Mouse (Mus musculus): ENCODE measurements around the gene Bcas3. TPM values are rescaled to one million over a fixed set of nuclear protein-coding genes. Genes with fewer than 3 reads are reported as not detected.

Bcas3 gene
- total RNA-seq, 2 experiments from 2014 or later, result 58.3 to 59.5 TPM

DNA sequence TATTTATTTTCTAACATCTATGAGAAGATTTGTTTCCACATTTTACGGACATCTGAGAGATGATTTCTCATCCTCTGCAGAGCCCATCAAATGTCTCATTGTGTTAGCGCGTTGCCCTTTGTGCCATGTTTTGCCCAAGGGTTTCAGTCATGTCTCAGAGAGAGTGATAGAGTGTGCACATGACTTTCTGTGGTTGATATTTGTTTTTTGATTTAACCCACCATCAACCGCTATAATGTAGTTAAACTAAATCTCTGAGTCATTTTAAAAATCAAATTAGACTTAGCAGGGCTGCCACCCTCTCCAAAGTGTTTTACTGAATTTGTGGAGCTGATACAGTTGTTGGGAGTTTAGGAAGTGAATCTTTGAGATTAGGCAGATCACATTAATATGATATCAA is 288.5 kb downstream of the Bcas3 start:
- DNase-seq (ENCODE audit: low spot score in 2 of 2), result no peak
- intact Hi-C loops (cut with DNase I), result no loop called here

DNA sequence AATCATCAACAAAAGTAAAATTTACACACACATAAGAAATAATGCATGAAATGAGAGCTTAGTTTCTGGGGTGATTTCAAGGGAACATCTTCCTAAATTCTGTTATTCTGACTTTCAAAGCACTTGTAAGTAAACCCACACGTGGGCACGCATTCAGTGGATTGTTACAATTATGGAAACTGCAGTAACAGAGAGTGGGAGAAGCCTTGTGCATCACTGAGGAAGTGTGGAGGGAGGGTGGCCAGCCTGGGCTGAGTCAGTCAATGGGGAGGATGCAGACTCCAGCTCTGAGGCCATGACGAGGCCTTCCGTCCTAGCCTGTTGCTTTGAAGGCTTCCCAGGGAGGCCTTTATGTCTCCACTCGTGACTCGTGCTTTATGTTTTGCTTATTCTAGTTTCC is 289.6 kb downstream of the Bcas3 start:
- peak; percentile 49 to 66 for DNase-seq (ENCODE audit: low spot score in 2 of 2)
- intact Hi-C loops (cut with DNase I), result no loop called here

DNA sequence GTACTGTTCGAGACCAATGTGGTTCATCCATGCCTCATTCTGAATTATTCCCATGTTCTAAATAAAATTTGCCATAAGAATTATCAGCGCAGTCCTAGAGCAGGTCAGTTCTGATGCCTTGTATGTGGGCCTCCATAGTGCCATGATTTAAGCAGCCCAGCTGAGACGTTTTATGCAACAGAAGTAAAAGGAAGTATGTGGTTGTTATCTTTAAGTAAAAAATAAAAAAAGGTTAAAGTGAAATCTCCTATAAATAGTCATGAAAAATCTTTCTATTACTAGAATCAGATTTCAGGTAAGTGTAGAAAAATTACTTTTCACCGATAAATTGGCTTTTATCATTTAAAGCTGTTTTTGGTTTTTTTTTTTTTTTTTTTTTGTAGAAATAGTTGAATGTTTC is 290.1 kb downstream of the Bcas3 start:
- no peak for DNase-seq (ENCODE audit: low spot score in 2 of 2)
- intact Hi-C loops (cut with DNase I), result no loop called here

DNA sequence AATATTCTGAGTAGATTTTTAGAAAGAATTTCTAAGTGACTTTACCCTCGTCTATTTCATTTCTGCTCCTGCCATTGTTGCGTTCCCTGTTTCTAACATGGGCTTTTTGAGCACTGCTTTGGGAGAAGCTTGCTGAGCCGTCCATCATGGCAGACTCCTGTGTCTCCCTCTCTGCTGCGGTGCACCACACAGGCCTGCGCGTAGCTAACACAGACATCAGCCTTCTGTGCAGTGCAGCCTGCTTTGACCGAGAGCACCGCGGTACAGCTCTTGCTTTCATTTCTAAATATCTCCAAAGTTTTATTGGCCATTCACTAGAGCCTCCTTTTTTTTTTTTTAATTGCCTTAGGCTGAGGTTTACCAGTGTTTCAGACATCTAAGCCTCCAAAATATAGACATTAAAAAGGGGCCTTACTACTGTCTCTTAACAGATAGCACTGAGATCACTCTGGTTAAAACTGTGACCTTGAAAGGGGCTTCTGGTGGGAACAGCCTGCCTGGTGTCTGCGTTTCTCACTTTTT is 290.6 kb downstream of the Bcas3 start:
- intact Hi-C loops (cut with DNase I), result no loop called here
- no peak for DNase-seq (ENCODE audit: low spot score in 2 of 2)

DNA sequence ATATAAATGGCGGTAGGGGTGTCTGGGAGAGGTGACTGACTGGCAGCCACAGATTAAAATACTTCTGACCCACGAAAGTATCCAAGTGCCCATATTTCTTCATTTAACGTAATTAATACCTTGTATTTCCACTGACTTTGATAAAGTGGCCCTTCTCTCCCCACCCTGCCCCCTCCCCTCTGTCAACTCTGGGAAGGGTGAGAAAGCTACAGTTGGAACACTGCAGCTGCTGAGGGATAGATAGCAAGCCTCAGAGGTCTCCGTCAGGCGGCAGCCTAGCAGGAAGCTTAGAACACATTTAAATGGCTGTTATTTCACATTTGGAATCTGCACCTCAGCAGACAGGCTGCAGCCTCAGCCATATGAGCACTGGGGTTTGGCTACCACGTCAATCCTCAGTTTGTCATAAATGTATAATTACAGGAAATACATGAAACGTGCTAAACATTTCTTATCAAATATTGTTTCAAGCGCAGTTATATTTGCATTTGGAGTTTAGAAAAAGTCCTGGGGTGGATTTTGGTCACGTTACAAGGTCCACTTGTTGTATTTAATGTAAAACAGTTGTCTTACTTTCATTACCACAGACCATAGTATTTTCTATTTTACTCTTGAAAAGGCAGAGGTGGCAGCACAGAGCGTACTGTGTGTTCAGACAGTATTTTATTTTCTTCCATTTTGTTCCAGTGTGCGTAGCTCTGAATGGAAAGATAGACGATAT is 291.2 kb downstream of the Bcas3 start:
- intact Hi-C loops (cut with DNase I), result no loop called here
- no peak for DNase-seq (ENCODE audit: low spot score in 2 of 2)

DNA sequence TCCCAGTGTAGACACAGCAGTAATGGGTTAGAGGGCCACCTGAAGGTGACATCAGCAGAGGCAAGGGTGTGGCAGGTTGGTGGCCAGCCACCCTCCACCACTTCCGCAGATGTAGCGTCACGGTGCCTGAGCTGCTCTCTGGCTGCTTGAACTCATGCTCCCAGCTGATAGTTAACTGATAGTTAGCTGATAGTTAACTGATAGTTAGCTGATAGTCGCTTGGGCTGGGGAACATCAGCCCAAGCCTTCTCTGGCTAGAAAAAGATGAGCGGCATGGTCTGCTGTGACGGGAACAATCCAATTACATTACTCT is 291.7 kb downstream of the Bcas3 start:
- intact Hi-C loops (cut with DNase I), result no loop called here
- no peak for DNase-seq (ENCODE audit: low spot score in 2 of 2)

DNA sequence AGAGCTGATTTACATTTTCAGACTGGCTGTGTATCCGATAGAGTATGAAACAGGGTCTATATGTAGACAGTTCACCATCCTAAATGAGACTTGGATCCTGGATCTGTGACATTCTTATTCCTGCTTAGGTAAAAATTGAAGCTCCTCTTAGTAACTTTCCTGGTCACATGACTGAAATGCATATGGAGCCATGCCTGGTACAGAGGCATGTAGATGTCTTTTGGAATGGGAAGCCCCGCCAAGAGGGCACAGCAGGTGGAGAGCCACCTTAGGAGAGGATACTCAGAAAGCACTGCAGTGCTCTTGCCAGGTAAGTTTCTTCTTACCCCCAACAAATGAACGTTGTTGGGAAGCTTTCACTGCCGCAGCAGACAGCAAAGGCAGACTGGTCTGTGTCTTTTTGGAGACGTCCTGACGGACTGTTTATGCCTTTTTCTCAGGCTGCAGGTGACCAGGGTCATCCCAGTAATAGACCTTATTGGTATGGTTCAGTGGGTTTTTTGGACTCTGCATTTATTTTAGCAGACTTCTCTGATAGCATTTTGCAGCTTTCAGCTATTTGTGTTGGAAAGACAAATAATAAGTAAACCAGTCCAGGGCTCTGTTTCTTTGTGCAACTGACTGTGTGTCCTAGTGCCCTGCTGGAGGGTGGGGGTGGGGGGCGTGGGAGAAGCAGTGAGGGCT is 292.3 kb downstream of the Bcas3 start:
- DNase-seq (ENCODE audit: low spot score in 2 of 2), result no peak
- intact Hi-C loops (cut with DNase I), result no loop called here

DNA sequence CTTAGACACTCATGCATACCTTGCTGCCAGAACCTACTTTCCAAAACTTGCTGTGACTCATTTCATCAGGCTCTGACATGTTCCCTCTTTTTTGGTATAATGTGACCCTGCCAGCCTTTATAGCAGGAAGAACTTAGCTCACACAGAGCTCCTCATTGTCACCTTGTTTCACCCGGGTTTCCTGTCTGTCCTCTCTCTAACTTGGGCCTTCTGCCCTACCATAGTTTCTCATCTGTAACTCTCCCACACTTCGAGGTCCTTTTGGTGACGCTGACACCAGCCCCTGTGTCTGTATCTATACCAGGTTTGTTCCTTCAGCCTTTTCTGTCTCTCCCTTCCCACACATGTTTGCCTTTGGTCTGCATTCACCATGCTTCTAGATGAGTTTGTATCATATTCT is 295.9 kb downstream of the Bcas3 start:
- intact Hi-C loops (cut with DNase I), result no loop called here
- DNase-seq (ENCODE audit: low spot score in 2 of 2), result no peak

DNA sequence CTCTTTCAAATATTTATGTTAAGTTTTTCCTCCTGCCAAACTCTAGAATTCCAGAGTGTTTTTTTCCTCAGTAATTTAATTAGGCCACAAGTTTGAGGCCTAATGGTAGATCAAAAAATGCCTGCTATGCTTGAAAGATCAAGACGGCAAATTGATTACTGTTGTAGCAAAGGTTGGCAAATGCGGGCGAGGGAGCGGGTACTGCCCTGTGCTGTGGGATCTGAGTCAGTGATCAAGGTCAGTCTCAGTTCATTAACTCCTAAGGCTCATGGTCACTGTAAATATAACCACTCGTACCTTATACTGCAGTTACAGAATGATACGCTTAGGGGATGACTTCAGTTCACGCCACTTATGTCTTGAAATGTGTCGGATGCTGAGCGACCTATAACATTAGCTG is 296.4 kb downstream of the Bcas3 start:
- no peak for DNase-seq (ENCODE audit: low spot score in 2 of 2)
- intact Hi-C loops (cut with DNase I), result no loop called here

DNA sequence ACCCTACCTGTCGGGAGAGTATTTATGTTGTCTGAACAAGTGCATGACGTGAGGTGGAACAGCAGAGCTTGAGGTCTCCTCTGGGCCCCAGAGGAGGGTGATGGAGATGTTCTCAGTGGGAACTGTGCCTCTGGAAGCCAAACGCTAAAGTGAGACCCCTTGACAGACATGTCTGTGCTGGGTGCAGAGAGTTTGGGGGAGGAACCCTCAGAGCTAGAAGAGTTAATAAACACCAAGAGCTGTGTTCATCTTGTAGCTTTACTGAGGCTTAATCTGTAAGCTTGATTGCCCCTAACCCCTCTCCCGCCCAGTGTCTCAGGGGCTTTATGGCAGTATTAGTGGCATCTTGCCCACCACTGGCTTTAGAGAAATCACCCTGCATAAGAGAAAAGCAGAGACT is 304.5 kb downstream of the Bcas3 start:
- no peak for DNase-seq (ENCODE audit: low spot score in 2 of 2)
- intact Hi-C loops (cut with DNase I), result no loop called here

DNA sequence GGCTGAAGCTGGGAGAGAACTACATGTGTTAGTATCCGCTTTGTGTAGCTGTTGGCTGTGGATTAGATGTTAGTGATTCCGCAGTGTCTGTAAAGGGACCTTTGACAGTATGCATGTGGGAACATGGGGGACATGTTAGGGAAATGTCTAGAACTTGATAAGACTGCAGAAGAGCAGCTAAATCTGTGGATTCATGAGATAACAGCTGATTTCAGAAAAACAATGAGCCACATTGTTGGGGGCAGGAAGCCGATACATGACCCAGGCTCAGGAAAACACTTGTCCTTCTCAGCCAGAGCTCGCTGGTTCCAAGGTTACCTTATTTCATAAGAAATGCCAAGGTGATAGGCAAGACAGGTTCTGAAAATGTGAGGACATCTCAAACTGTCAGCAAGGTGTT is 307.3 kb downstream of the Bcas3 start:
- no peak for DNase-seq (ENCODE audit: low spot score in 2 of 2)
- intact Hi-C loops (cut with DNase I), result no loop called here

DNA sequence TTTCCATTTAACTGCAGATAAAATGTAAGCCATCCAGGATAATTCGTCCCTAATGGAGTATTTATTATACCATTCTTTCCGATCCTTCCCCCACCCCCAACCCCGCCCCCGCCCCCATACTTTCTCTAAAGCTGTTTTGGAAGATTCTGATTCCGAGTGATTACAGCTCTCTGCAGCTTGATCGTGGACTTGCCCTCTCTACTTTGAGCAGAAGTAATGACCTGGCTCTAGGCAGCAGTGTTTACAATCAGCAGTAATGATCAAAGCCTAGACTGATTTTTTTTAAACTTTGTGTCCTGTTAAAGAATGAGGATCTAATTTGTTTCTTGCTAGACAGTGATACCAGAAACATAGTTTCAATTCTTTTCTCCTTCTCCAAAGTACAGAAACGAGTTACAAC is 314.2 kb downstream of the Bcas3 start:
- DNase-seq (ENCODE audit: low spot score in 2 of 2), result no peak
- intact Hi-C loops (cut with DNase I), result no loop called here

DNA sequence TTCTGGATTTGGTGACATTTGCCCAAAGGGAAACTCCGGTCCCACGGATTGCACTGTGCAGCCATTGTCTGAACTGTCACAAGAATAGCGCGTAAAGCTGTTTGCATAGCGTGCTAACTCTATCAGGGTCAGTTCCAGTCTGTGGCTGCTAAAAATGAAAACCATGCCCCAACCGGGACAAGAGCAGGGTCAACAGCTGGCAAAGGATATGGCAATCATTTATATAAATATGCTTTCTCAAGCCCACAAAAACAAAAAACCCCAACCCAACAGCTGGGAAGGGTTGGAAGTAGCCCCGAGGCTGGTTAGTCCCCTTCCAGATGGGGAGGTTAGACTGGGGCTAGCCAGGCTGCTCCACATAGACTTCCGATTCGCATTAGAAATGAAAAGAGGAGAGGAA is 314.8 kb downstream of the Bcas3 start:
- no peak for DNase-seq (ENCODE audit: low spot score in 2 of 2)
- intact Hi-C loops (cut with DNase I), result no loop called here

DNA sequence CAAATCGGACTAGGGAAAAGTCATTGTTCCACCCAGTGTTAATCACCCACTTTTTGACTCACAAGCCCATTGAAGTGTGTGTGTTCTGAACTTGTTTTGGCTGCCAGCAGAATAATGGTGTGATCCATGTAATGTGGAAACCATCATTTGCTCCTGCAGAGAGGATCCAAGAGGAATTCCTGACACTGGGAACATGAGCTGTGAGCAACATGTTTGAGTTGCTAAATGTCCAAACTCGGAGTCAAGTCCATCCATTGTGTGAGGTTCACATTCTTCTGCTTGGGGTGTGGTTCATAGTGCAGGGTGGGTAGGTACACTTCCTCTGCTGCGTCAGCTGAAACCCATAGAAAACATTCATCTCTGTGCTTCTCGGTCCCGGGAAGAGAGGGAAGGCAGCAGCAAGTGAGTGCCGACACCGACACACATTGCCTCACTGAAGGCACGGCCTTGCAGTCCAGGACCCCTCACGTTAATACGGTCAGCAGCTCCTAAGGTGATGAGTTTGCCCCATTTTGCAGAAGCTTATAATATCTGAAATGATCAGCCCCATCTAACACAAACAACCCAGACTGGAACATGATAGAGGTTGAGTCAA is 320.0 kb downstream of the Bcas3 start:
- no peak for DNase-seq (ENCODE audit: low spot score in 2 of 2)
- intact Hi-C loops (cut with DNase I), result no loop called here

DNA sequence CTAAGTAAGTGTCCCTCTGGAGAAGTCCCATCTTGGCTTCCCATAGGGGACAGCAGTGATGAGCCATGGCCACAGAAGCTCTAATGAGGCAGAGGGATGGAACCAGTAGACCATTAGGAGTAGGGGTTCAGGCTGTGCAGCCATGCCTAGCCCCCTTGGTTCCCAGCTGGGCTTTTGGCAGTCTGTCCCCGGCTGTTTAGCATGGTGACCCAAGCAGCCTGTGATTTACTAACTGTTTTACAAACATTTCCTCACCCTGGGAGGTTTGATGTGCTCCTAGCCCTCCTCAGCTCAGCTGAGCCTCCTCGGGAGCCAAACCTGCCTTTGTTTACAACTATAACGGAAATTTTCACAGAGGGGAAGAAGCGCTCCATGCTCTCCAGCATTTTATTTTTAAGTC is 322.3 kb downstream of the Bcas3 start:
- DNase-seq (ENCODE audit: low spot score in 2 of 2), result no peak
- intact Hi-C loops (cut with DNase I), result no loop called here

DNA sequence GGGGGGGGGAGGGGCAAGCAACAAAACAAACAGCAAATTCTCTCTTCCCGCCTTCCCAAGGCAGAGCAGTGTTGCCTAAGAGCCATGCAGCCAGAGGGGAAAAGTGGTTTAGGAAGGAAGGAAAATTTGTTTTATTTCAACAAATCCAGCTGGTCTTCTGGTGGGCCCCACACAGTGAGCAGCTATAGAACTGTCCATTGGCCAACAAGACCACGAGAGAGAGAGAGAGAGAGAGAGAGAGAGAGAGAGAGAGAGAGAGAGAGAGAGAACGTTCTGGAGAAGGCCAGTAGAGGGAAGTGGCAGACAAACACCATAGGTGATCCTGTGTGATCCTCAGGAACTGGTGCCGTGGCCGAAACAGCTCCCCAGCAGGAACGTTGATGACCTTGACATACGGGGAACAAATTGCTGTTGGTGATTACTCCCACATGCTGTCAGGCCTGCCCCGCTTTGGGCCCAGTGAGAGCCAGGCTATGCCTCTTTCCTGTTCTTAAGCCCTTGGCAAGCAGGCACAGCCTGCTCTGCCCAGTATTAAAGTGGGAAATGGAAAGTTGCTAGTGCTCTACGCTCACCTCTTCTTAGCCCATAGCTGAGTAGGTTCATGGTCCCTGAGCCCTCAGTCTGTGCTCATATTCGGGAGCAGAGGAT is 323.5 kb downstream of the Bcas3 start:
- DNase-seq (ENCODE audit: low spot score in 2 of 2), result no peak
- intact Hi-C loops (cut with DNase I), result no loop called here

DNA sequence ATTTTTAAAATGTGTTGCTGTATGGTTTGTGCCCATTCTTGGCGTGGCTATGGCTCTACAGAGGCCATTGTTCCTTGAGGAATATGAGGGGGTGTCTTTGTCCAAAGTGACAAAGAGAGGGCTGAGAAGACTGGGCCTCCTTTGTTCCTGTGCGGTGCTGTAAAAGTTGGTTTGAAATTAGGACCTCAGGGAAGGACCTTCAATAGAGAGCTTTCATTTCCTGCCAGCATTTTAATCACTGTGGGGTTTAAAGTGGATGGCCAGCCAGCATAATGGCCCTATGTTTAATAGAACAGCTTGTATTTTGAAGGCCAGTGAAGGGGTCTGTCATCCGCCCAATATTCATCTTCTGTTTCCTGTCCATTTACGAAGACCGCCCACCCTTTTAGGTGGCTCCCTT is 325.7 kb downstream of the Bcas3 start:
- peak in 1 of 2 experiments; percentile 25 for DNase-seq (ENCODE audit: low spot score in 2 of 2)
- intact Hi-C loops (cut with DNase I), result no loop called here

DNA sequence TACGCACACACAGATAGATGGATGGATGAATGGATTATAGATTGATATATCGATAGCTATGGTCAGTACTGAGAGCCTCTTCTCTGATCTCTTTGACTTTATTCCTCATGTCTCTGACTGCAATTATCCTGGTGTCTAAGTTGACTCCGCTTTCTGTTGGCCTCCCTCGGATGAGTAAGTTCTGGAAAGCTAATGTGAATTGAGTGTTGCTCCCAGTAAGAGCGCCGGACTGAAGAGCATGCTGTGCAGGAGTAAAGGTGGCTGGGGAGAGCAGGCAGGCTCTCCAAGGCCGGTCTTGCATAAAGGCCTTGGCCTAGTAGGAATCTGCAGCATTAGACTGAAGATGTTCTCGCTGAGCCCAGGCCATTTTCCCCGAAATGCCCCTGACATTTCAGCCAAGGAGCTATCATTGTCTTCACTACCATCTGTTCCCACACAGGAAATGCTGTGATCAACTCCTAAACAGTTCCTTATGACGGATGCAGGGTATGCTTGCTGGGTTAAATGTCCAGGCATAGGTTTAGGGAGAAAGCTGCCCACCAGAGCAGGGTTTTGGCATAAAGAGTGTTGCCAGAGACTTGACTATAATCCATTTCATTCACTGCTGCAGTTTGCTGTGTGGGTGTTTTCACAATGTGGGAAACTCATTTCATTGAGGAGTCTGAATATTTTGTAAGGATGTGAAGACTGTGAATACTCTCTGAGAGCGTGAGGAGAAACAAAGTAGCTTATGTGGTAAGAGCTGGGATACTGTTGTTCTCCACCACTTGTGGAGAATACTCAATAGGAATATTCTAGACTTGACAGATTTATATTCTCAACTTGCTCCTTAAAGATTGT is 328.8 kb downstream of the Bcas3 start:
- DNase-seq (ENCODE audit: low spot score in 2 of 2), result peak in 1 of 2 experiments; percentile 11
- intact Hi-C loops (cut with DNase I), result no loop called here

DNA sequence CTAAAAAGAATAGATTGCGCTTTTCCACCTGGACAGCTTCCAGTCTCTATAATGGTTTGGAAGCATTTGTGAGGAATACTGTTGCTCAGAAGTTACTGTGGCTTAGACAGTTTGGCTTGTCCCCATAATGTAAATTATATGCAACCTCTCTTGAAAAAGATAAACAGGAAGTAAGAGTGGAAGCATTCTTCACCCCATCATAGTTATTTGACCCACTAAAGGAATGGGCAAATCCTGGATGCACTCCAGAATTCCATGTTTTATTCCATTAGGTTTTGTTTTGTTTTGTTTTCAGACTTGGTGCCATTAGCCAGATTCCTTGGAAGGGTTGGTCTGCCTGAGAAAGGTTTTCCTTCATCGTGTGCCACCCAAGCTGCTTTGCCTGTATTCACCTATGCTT is 332.0 kb downstream of the Bcas3 start:
- DNase-seq (ENCODE audit: low spot score in 2 of 2), result no peak
- intact Hi-C loops (cut with DNase I), result no loop called here

Data from left cerebral cortex, postnatal 14 days (tissue).